Mouse (Mus musculus): Measurements from ENCODE around the gene Zfx. TPM values are rescaled to one million over a fixed set of nuclear protein-coding genes. Genes with fewer than 3 reads are reported as not detected.

Gene Zfx
- polyA plus RNA-seq, 1 experiment from 2014 or later: 32.3 TPM

GRCm38 (mm10) chrX:94133551-94133950, 10.0 kb upstream of the Zfx start:
- Histone ChIP-seq H3K9me3 (ENCODE audit: control insufficient read depth, low read length) (no peaks in the 10 kb centered on the region), H3K4me3 (ENCODE audit: low read depth, low read length) (no peak overlapping the region), H3K4me2 (ENCODE audit: low read depth, low read length, severe bottlenecking) (no peak overlapping the region), H3K9ac (ENCODE audit: low read length) (no peak overlapping the region), H3K36me3 (ENCODE audit: control insufficient read depth, insufficient read depth, low read length) (no peaks in the 10 kb centered on the region), H3K4me1 (replicated peaks; ENCODE audit: control insufficient read depth, insufficient read depth, low read length) (no peaks in the 10 kb centered on the region), H3K27ac (ENCODE audit: low read depth, low read length) (no peak overlapping the region), H3K27me3 (ENCODE audit: control insufficient read depth, insufficient read depth, low read length) (peaks cover 33% of the 10 kb centered on the region)
- ATAC-seq (replicated peaks; ENCODE audit: low FRiP score): no peak
- 25% methylated on average over 3 of the region's 3 CpGs for WGBS
- DNase-seq (ENCODE audit: low spot score): no peak

- DNase-seq (ENCODE audit: low spot score): no peak
- Histone ChIP-seq H3K27me3 (ENCODE audit: control insufficient read depth, insufficient read depth, low read length) (peaks cover 29% of the 10 kb centered on the region), H3K4me2 (ENCODE audit: low read depth, low read length, severe bottlenecking) (no peak overlapping the region), H3K4me3 (ENCODE audit: low read depth, low read length) (no peak overlapping the region), H3K9ac (ENCODE audit: low read length) (no peak overlapping the region), H3K27ac (ENCODE audit: low read depth, low read length) (no peak overlapping the region), H3K4me1 (replicated peaks; ENCODE audit: control insufficient read depth, insufficient read depth, low read length) (no peaks in the 10 kb centered on the region), H3K9me3 (ENCODE audit: control insufficient read depth, low read length) (no peaks in the 10 kb centered on the region), H3K36me3 (ENCODE audit: control insufficient read depth, insufficient read depth, low read length) (no peaks in the 10 kb centered on the region)
- WGBS: 79% methylated on average over 3 of the region's 3 CpGs
- no peak for ATAC-seq (replicated peaks; ENCODE audit: low FRiP score)
These were observed 8.7 kb upstream of the Zfx start for GRCm38 (mm10) chrX:94132239-94132638.

GRCm38 (mm10) chrX:94129712-94130111, 6.2 kb upstream of the Zfx start:
- H3K4me3 ChIP-seq (ENCODE audit: low read depth, low read length): no peak overlapping the region
- no peak overlapping the region for H3K9ac ChIP-seq (ENCODE audit: low read length)
- no peaks in the 10 kb centered on the region for H3K4me1 ChIP-seq (replicated peaks; ENCODE audit: control insufficient read depth, insufficient read depth, low read length)
- H3K9me3 ChIP-seq (ENCODE audit: control insufficient read depth, low read length): no peaks in the 10 kb centered on the region
- no peaks in the 10 kb centered on the region for H3K36me3 ChIP-seq (ENCODE audit: control insufficient read depth, insufficient read depth, low read length)
- peaks cover 32% of the 10 kb centered on the region for H3K27me3 ChIP-seq (ENCODE audit: control insufficient read depth, insufficient read depth, low read length)
- no peak overlapping the region for H3K4me2 ChIP-seq (ENCODE audit: low read depth, low read length, severe bottlenecking)
- ATAC-seq (replicated peaks; ENCODE audit: low FRiP score) (no peak), DNase-seq (ENCODE audit: low spot score) (no peak)
- no peak overlapping the region for H3K27ac ChIP-seq (ENCODE audit: low read depth, low read length)
- WGBS: 72% methylated on average over 4 of the region's 4 CpGs

DNA sequence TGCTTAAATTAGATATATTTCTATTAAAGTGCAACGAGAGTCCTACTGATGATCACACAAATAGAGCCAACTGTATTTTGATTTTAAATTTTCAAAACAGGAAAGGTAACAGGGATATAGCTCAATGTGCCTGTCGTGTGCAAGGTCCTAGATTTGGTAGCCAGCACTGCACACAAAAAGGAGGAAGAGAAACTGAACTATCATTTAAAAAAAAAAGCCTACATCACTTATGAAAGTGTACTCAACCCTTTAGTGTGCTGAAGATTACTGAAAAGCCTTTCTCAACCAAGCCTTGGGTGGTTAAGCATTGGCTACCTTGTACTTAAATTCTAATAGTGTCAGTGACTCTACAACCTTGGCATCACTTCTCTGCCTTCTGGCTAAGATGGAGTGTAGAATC, 2.4 kb upstream of the Zfx start:
- Histone ChIP-seq H3K4me2 (ENCODE audit: low read depth, low read length, severe bottlenecking) (no peak overlapping the region), H3K4me1 (replicated peaks; ENCODE audit: control insufficient read depth, insufficient read depth, low read length) (no peaks in the 10 kb centered on the region), H3K4me3 (ENCODE audit: low read depth, low read length) (no peak overlapping the region), H3K27ac (ENCODE audit: low read depth, low read length) (no peak overlapping the region), H3K9ac (ENCODE audit: low read length) (no peak overlapping the region), H3K27me3 (ENCODE audit: control insufficient read depth, insufficient read depth, low read length) (peaks cover 26% of the 10 kb centered on the region; the same call in 1 of the 2 replicates), H3K9me3 (ENCODE audit: control insufficient read depth, low read length) (no peaks in the 10 kb centered on the region), H3K36me3 (ENCODE audit: control insufficient read depth, insufficient read depth, low read length) (no peaks in the 10 kb centered on the region)
- 81% methylated on average over 2 of the region's 2 CpGs for WGBS
- DNase-seq (ENCODE audit: low spot score): no peak
- ATAC-seq (replicated peaks; ENCODE audit: low FRiP score): no peak

- peak overlapping the region; percentile 97 for H3K27ac ChIP-seq (ENCODE audit: low read depth, low read length)
- ATAC-seq (replicated peaks; ENCODE audit: low FRiP score) (peak; percentile 68), DNase-seq (ENCODE audit: low spot score) (no peak)
- peak overlapping the region; percentile 55 for H3K4me2 ChIP-seq (ENCODE audit: low read depth, low read length, severe bottlenecking)
- WGBS: 37% methylated on average over 41 of the region's 53 CpGs
- no peaks in the 10 kb centered on the region for H3K36me3 ChIP-seq (ENCODE audit: control insufficient read depth, insufficient read depth, low read length)
- no peaks in the 10 kb centered on the region for H3K9me3 ChIP-seq (ENCODE audit: control insufficient read depth, low read length)
- peaks cover 23% of the 10 kb centered on the region for H3K27me3 ChIP-seq (ENCODE audit: control insufficient read depth, insufficient read depth, low read length)
- peak overlapping the region; percentile 91 for H3K9ac ChIP-seq (ENCODE audit: low read length)
- H3K4me1 ChIP-seq (replicated peaks; ENCODE audit: control insufficient read depth, insufficient read depth, low read length): no peaks in the 10 kb centered on the region
- H3K4me3 ChIP-seq (ENCODE audit: low read depth, low read length): peak overlapping the region; percentile 57
These were observed 818 bp downstream of the Zfx start for GRCm38 (mm10) chrX:94122709-94123058.

DNA sequence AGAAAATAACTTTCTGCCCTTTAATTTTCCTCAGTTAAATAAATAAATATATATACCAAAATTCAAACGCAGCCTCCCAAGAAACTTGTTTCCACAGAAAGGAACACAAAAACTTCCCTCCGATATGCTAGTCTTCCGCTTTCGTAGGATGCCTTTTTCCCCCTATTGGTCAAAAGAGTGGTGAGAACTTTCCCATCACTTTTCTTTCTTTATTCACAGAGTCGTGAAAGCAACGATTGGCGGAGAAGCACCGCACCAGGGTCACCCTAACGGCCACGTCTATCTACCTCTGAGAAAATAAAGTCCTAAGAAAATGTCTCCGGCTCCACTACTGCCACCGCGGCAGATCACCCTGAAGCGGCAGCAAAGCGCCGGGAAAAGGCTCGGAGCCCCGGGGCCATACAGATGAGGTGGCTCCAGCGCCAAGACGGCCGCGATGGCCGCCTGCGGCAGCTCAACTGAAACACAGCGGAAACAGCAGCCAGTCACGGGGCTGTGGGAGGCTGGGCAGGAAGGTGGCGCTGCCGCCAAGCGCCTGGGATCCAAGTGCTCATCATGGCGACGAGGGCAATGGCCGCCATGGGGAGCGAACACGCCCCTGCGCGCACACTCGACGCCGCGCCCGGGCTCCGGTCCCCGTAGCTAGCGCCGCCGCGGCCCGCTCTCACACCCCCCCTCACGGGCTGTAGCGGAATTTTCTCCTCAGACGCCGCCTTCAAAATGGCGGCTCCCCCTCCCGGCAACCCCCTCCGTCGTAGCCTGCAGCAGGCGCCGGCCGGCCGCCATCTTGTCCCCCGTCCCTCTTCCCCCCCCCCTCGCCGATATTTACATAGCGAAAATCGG, 1.4 kb downstream of the Zfx start:
- H3K36me3 ChIP-seq (ENCODE audit: control insufficient read depth, insufficient read depth, low read length): no peaks in the 10 kb centered on the region
- WGBS: 24% methylated on average over 32 of the region's 65 CpGs
- H3K9ac ChIP-seq (ENCODE audit: low read length): peak overlapping the region; percentile 91
- H3K4me1 ChIP-seq (replicated peaks; ENCODE audit: control insufficient read depth, insufficient read depth, low read length): no peaks in the 10 kb centered on the region
- peak overlapping the region; percentile 97 for H3K27ac ChIP-seq (ENCODE audit: low read depth, low read length)
- ATAC-seq (replicated peaks; ENCODE audit: low FRiP score) (peak; percentile 90), DNase-seq (ENCODE audit: low spot score) (peak; percentile 93)
- H3K4me3 ChIP-seq (ENCODE audit: low read depth, low read length): peak overlapping the region; percentile 57
- H3K9me3 ChIP-seq (ENCODE audit: control insufficient read depth, low read length): no peaks in the 10 kb centered on the region
- H3K27me3 ChIP-seq (ENCODE audit: control insufficient read depth, insufficient read depth, low read length): peaks cover 25% of the 10 kb centered on the region
- peak overlapping the region; percentile 62 for H3K4me2 ChIP-seq (ENCODE audit: low read depth, low read length, severe bottlenecking)

DNA sequence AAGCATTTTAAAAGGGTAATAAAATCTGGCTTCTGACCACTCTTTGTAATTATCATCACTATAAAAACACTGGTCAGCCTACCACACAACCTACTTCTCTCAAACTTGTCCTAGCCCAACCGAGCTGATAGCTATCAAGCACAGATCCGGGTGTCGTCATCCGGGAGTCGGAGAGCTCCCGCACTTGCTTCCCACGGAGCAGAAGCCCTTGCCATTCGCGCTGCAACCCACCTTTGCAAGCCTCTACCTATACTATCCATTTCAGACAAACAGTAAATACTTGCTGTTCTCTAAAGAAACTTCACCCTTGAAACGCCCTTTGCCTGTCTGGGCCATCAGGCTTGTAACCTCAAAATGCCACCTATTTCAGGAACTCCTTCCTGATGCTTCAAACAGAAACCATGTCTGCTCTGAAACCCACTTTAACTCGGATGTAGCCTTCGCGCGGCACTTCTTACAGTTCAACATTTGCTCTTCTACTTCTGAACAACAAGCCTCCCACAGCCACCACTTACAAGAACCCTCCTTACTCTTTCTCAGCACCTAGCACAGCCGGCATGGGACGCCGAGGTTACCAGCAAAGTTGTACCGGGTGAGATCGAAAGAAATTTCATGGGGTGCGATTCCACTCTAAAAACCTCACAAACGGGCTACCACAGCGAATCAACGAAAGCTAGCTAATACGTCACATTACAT, 2.2 kb downstream of the Zfx start:
- Histone ChIP-seq H3K4me1 (replicated peaks; ENCODE audit: control insufficient read depth, insufficient read depth, low read length) (no peaks in the 10 kb centered on the region), H3K9me3 (ENCODE audit: control insufficient read depth, low read length) (no peaks in the 10 kb centered on the region), H3K4me2 (ENCODE audit: low read depth, low read length, severe bottlenecking) (peak overlapping the region; percentile 62), H3K36me3 (ENCODE audit: control insufficient read depth, insufficient read depth, low read length) (no peaks in the 10 kb centered on the region), H3K4me3 (ENCODE audit: low read depth, low read length) (peak overlapping the region; percentile 57), H3K9ac (ENCODE audit: low read length) (peak overlapping the region; percentile 91), H3K27ac (ENCODE audit: low read depth, low read length) (peak overlapping the region; percentile 97; the same call in 1 of the 2 replicates), H3K27me3 (ENCODE audit: control insufficient read depth, insufficient read depth, low read length) (peaks cover 25% of the 10 kb centered on the region)
- peak; percentile 51 for DNase-seq (ENCODE audit: low spot score)
- WGBS: 23% methylated on average over 24 of the region's 24 CpGs
- ATAC-seq (replicated peaks; ENCODE audit: low FRiP score): no peak

- H3K4me1 ChIP-seq (replicated peaks; ENCODE audit: control insufficient read depth, insufficient read depth, low read length): no peaks in the 10 kb centered on the region
- DNase-seq (ENCODE audit: low spot score): no peak
- H3K27me3 ChIP-seq (ENCODE audit: control insufficient read depth, insufficient read depth, low read length): peaks cover 19% of the 10 kb centered on the region
- no peak for ATAC-seq (replicated peaks; ENCODE audit: low FRiP score)
- no peaks in the 10 kb centered on the region for H3K36me3 ChIP-seq (ENCODE audit: control insufficient read depth, insufficient read depth, low read length)
- H3K9me3 ChIP-seq (ENCODE audit: control insufficient read depth, low read length): no peaks in the 10 kb centered on the region
- no peak overlapping the region for H3K4me2 ChIP-seq (ENCODE audit: low read depth, low read length, severe bottlenecking)
- H3K27ac ChIP-seq (ENCODE audit: low read depth, low read length): no peak overlapping the region
- no peak overlapping the region for H3K4me3 ChIP-seq (ENCODE audit: low read depth, low read length)
- no peak overlapping the region for H3K9ac ChIP-seq (ENCODE audit: low read length)
These were observed 5.2 kb downstream of the Zfx start for GRCm38 (mm10) chrX:94118350-94118749.
